Mouse (Mus musculus): ENCODE data around the gene Rab25. TPM values are rescaled to one million over a fixed set of nuclear protein-coding genes. Genes with fewer than 3 reads are reported as not detected.

Gene Rab25
- polyA plus RNA-seq, 1 experiment from 2014 or later: 55.6 TPM

GRCm38 (mm10) chr3:88501366-88502030 lies 46.6 kb downstream of the Rab25 start:
- Histone ChIP-seq H3K36me3 (ENCODE audit: control insufficient read depth, insufficient read depth, low read length) (no peaks in the 10 kb centered on the region), H3K27me3 (replicated peaks; ENCODE audit: control insufficient read depth, insufficient read depth, low read length) (no peaks in the 10 kb centered on the region), H3K9ac (ENCODE audit: low read length) (peak overlapping the region; percentile 76), H3K27ac (ENCODE audit: low read depth) (peak overlapping the region; percentile 62), H3K9me3 (ENCODE audit: control insufficient read depth, low read length) (no peaks in the 10 kb centered on the region), H3K4me3 (ENCODE audit: low read depth, low read length) (peak overlapping the region; percentile 70), H3K4me1 (replicated peaks; ENCODE audit: control insufficient read depth, insufficient read depth, low read length) (peaks cover 21% of the 10 kb centered on the region), H3K4me2 (ENCODE audit: low read length) (peak overlapping the region; percentile 97)
- ATAC-seq (replicated peaks; ENCODE audit: low FRiP score, low TSS enrichment, low read depth) (no peak), DNase-seq (ENCODE audit: low spot score) (no peak)
- WGBS: 51% methylated on average over 6 of the region's 6 CpGs

GRCm38 (mm10) chr3:88500655-88501365 lies 47.3 kb downstream of the Rab25 start:
- no peaks in the 10 kb centered on the region for H3K27me3 ChIP-seq (replicated peaks; ENCODE audit: control insufficient read depth, insufficient read depth, low read length)
- no peak overlapping the region for H3K9ac ChIP-seq (ENCODE audit: low read length)
- no peaks in the 10 kb centered on the region for H3K36me3 ChIP-seq (ENCODE audit: control insufficient read depth, insufficient read depth, low read length)
- H3K9me3 ChIP-seq (ENCODE audit: control insufficient read depth, low read length): no peaks in the 10 kb centered on the region
- peak overlapping the region; percentile 97 for H3K4me2 ChIP-seq (ENCODE audit: low read length)
- peaks cover 21% of the 10 kb centered on the region for H3K4me1 ChIP-seq (replicated peaks; ENCODE audit: control insufficient read depth, insufficient read depth, low read length)
- no peak for DNase-seq (ENCODE audit: low spot score)
- 0 out of 2 replicates have a peak overlapping the region, but pooled peaks have one; percentile 70 for H3K4me3 ChIP-seq (ENCODE audit: low read depth, low read length)
- 52% methylated on average over 4 of the region's 4 CpGs for WGBS
- no peak for ATAC-seq (replicated peaks; ENCODE audit: low FRiP score, low TSS enrichment, low read depth)
- no peak overlapping the region for H3K27ac ChIP-seq (ENCODE audit: low read depth)

- WGBS: 84% methylated on average over 7 of the region's 7 CpGs
- DNase-seq (ENCODE audit: low spot score) (no peak), ATAC-seq (replicated peaks; ENCODE audit: low FRiP score, low TSS enrichment, low read depth) (no peak)
- H3K4me1 ChIP-seq (replicated peaks; ENCODE audit: control insufficient read depth, insufficient read depth, low read length): peaks cover 28% of the 10 kb centered on the region
- no peaks in the 10 kb centered on the region for H3K36me3 ChIP-seq (ENCODE audit: control insufficient read depth, insufficient read depth, low read length)
- no peaks in the 10 kb centered on the region for H3K27me3 ChIP-seq (replicated peaks; ENCODE audit: control insufficient read depth, insufficient read depth, low read length)
- no peak overlapping the region for H3K4me3 ChIP-seq (ENCODE audit: low read depth, low read length)
- no peak overlapping the region for H3K9ac ChIP-seq (ENCODE audit: low read length)
- no peak overlapping the region for H3K4me2 ChIP-seq (ENCODE audit: low read length)
- no peaks in the 10 kb centered on the region for H3K9me3 ChIP-seq (ENCODE audit: control insufficient read depth, low read length)
- H3K27ac ChIP-seq (ENCODE audit: low read depth): no peak overlapping the region
Measured at GRCm38 (mm10) chr3:88500087-88500486, 48.0 kb downstream of the Rab25 start.

- 79% methylated on average over 4 of the region's 4 CpGs for WGBS
- Histone ChIP-seq H3K27me3 (replicated peaks; ENCODE audit: control insufficient read depth, insufficient read depth, low read length) (no peaks in the 10 kb centered on the region), H3K4me1 (replicated peaks; ENCODE audit: control insufficient read depth, insufficient read depth, low read length) (peaks cover 32% of the 10 kb centered on the region), H3K4me2 (ENCODE audit: low read length) (no peak overlapping the region), H3K36me3 (ENCODE audit: control insufficient read depth, insufficient read depth, low read length) (no peaks in the 10 kb centered on the region), H3K9me3 (ENCODE audit: control insufficient read depth, low read length) (no peaks in the 10 kb centered on the region), H3K4me3 (ENCODE audit: low read depth, low read length) (no peak overlapping the region), H3K27ac (ENCODE audit: low read depth) (no peak overlapping the region), H3K9ac (ENCODE audit: low read length) (no peak overlapping the region)
- DNase-seq (ENCODE audit: low spot score) (no peak), ATAC-seq (replicated peaks; ENCODE audit: low FRiP score, low TSS enrichment, low read depth) (no peak)
Measured at GRCm38 (mm10) chr3:88499580-88499979, 48.5 kb downstream of the Rab25 start.

GRCm38 (mm10) chr3:88495741-88496415 lies 52.2 kb downstream of the Rab25 start:
- ATAC-seq (replicated peaks; ENCODE audit: low FRiP score, low TSS enrichment, low read depth) (no peak), DNase-seq (ENCODE audit: low spot score) (no peak)
- Histone ChIP-seq H3K27ac (ENCODE audit: low read depth) (peak overlapping the region; percentile 58; the same call in 1 of the 2 replicates), H3K36me3 (ENCODE audit: control insufficient read depth, insufficient read depth, low read length) (no peaks in the 10 kb centered on the region), H3K27me3 (replicated peaks; ENCODE audit: control insufficient read depth, insufficient read depth, low read length) (no peaks in the 10 kb centered on the region), H3K9me3 (ENCODE audit: control insufficient read depth, low read length) (no peaks in the 10 kb centered on the region), H3K4me3 (ENCODE audit: low read depth, low read length) (no peak overlapping the region), H3K4me1 (replicated peaks; ENCODE audit: control insufficient read depth, insufficient read depth, low read length) (peaks cover 28% of the 10 kb centered on the region), H3K4me2 (ENCODE audit: low read length) (no peak overlapping the region), H3K9ac (ENCODE audit: low read length) (no peak overlapping the region)
- WGBS: 79% methylated on average over 10 of the region's 10 CpGs

- no peak overlapping the region for H3K4me3 ChIP-seq (ENCODE audit: low read depth, low read length)
- peaks cover 28% of the 10 kb centered on the region for H3K4me1 ChIP-seq (replicated peaks; ENCODE audit: control insufficient read depth, insufficient read depth, low read length)
- H3K9me3 ChIP-seq (ENCODE audit: control insufficient read depth, low read length): no peaks in the 10 kb centered on the region
- H3K27me3 ChIP-seq (replicated peaks; ENCODE audit: control insufficient read depth, insufficient read depth, low read length): no peaks in the 10 kb centered on the region
- H3K9ac ChIP-seq (ENCODE audit: low read length): no peak overlapping the region
- H3K36me3 ChIP-seq (ENCODE audit: control insufficient read depth, insufficient read depth, low read length): no peaks in the 10 kb centered on the region
- H3K4me2 ChIP-seq (ENCODE audit: low read length): no peak overlapping the region
- ATAC-seq (replicated peaks; ENCODE audit: low FRiP score, low TSS enrichment, low read depth) (no peak), DNase-seq (ENCODE audit: low spot score) (no peak)
- peak overlapping the region; percentile 58; the same call in 1 of the 2 replicates for H3K27ac ChIP-seq (ENCODE audit: low read depth)
- WGBS: 51% methylated on average over 9 of the region's 9 CpGs
Measured at GRCm38 (mm10) chr3:88494836-88495628, 53.1 kb downstream of the Rab25 start.

GRCm38 (mm10) chr3:88493706-88494582 lies 54.2 kb downstream of the Rab25 start:
- DNase-seq (ENCODE audit: low spot score) (no peak), ATAC-seq (replicated peaks; ENCODE audit: low FRiP score, low TSS enrichment, low read depth) (no peak)
- H3K4me3 ChIP-seq (ENCODE audit: low read depth, low read length): no peak overlapping the region
- H3K27ac ChIP-seq (ENCODE audit: low read depth): peak overlapping the region; percentile 94
- 72% methylated on average over 11 of the region's 11 CpGs for WGBS
- peaks cover 28% of the 10 kb centered on the region for H3K4me1 ChIP-seq (replicated peaks; ENCODE audit: control insufficient read depth, insufficient read depth, low read length)
- no peaks in the 10 kb centered on the region for H3K27me3 ChIP-seq (replicated peaks; ENCODE audit: control insufficient read depth, insufficient read depth, low read length)
- H3K9ac ChIP-seq (ENCODE audit: low read length): no peak overlapping the region; the same call in 1 of the 2 replicates
- H3K4me2 ChIP-seq (ENCODE audit: low read length): peak overlapping the region; percentile 79; the same call in 1 of the 2 replicates
- no peaks in the 10 kb centered on the region for H3K36me3 ChIP-seq (ENCODE audit: control insufficient read depth, insufficient read depth, low read length)
- no peaks in the 10 kb centered on the region for H3K9me3 ChIP-seq (ENCODE audit: control insufficient read depth, low read length)
